Mouse (Mus musculus): Measurements from ENCODE around the gene Capzb.

The Capzb gene

GRCm38 (mm10) chr4:139241678-139242606 is 49.2 kb downstream of the Capzb start:
- DNase-seq, result peak; percentile 30

DNA sequence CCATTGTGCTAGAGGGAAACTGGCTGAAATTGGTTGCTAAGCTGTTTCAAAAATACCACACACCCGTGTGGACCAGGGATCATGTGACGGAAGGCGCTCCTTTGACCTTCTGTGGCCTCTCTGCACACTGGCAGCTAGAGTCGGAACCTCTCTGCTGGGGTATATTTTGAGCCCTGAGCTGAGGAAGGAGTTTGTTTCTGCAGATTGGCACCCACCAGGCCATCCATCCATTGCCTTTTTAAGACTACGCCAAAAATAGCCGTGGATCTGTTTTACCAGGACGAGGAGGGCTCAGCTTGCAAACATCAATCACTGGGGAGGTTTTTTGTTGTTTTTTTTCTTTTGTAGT is 49.9 kb downstream of the Capzb start:
- DNase-seq, result no peak

DNA sequence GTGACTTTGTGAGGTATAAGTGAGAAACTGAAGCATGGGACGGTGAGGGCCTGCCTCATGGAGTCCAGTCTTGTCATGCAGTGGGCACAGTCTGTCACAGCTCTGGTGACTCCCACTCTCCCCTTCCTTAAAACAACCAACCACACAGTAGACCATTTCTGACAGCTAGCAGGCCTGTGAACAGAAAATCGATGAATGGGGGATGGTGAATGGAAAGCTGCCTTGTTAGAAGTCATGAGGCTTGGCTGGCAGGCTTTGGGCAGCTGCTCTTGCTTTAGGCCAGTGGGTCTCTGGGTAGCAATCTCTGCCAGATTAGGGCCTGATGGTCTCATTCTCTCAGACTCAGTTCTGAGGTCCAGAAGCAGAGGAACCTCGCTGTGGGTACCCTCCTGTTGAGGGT is 51.5 kb downstream of the Capzb start:
- DNase-seq, result no peak

GRCm38 (mm10) chr4:139244766-139245165 is 52.1 kb downstream of the Capzb start:
- no peak for DNase-seq

GRCm38 (mm10) chr4:139245534-139245933 is 52.8 kb downstream of the Capzb start:
- no peak for DNase-seq

GRCm38 (mm10) chr4:139246130-139246877 is 53.6 kb downstream of the Capzb start:
- no peak for DNase-seq

- no peak for DNase-seq
These were observed 55.3 kb downstream of the Capzb start for GRCm38 (mm10) chr4:139247966-139248365.

DNA sequence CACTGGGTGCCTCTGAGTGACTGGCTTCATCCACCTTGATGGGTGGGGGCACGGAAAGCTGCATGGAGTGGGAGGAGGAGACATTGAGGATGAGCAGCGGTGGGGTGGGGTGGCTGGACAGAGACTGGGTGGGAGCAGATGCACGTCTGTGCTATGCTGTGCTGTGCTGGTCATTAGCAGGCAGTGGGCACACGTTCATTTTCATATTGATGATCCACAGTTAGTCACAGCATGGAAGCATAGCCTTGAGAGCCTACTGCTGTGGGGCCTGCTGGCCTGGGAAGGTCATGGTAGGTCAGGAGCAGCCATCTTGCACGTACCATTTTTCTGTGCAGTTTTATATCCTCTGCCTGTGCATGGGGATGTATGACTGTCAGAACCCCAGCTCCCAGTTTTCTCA is 56.0 kb downstream of the Capzb start:
- DNase-seq, result no peak

DNA sequence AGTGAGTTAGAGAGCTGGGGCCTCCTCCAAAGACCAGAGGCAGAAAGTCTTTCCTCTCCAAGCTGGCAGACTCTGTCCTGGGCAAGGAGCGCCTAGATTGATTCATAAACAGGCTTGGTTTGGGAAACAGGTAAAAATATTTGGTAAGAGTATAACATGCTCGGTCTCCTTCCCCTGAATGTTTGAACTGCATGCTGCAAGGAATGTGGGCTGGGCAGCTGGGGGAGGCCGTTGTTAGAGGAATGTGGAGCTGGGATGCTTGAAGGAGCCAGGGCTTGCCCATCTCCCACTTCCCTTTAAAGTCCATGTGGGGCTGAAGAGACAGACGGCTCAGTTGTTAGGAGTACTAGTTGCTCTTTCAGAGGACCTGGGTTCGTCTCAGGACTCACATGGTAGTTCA is 57.3 kb downstream of the Capzb start:
- no peak for DNase-seq

- no peak for DNase-seq
These were observed 58.2 kb downstream of the Capzb start for GRCm38 (mm10) chr4:139250886-139251285.

GRCm38 (mm10) chr4:139252051-139252760 is 59.5 kb downstream of the Capzb start:
- DNase-seq, result peak; percentile 86

DNA sequence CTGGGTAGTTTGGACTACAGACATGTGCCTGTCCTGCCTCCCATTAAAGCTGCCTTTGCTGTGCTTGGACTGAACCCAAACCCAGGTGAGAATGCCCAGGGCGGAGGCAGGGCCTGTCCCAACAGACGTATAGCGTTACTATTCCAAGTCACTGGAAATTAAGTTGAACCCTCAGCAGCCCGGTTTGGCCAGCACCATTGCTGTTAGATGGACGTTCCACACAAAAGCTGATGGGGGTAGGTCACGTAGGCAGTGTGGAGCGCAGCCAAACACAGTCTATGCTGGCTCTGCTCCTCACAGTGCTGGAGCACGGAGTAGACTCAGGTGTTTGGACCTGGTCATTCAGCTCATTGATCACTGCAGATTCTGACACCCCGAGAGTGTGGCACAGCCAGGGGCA is 60.5 kb downstream of the Capzb start:
- no peak for DNase-seq

GRCm38 (mm10) chr4:139256146-139256545 is 63.4 kb downstream of the Capzb start:
- no peak for DNase-seq

DNA sequence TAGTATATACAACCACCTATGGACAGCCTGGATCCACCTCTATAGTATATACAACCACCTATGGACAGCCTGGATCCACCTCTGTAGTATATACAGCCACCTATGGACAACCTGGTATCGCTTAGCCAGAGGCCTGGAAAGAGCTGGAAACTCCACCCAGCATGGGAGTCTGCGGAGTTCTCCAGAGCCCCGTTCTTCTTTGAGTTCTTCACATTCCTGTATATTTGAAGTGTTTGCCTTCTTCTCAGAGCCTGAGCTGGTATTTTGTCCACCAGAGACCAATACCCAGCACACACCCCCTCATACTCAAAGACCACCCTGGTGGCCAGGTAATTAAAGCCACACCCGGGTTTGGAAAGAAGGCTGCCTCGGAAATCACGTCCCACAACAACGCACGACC is 64.0 kb downstream of the Capzb start:
- DNase-seq, result no peak

DNA sequence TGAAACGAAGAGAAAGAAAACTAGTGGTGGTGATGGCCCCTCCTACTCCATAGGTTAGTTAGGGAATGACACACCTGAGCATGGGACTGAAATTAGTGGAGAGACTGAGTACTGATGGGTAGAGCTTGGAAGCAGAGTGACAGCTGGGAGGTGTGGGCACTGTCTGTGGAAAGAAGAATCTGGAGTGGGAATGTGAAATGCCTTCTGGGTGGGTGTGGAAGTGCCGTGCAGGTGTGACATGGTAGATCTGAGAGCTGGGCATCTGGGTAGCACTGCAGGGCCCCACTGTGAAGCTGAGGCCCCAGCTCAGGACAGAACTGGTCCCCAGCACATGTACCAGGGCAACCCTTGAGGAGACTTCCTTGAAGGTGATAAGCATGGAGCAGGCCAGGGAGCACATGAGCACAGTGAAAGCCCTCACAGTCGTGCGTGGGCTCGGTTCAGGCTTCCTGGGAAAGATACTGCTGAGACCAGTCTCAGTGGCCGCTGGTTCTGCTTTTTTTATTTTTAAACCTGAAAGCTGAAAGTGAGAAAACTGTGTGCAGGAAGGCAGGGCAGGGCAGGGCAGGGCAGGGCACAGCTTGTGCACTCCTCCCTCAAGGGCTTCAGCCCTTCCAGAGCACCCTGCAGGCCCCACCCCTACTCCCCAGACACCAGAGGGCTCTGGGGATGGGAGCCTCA is 66.1 kb downstream of the Capzb start:
- no peak for DNase-seq

- DNase-seq, result no peak
These were observed 66.7 kb downstream of the Capzb start for GRCm38 (mm10) chr4:139259302-139259871.

DNA sequence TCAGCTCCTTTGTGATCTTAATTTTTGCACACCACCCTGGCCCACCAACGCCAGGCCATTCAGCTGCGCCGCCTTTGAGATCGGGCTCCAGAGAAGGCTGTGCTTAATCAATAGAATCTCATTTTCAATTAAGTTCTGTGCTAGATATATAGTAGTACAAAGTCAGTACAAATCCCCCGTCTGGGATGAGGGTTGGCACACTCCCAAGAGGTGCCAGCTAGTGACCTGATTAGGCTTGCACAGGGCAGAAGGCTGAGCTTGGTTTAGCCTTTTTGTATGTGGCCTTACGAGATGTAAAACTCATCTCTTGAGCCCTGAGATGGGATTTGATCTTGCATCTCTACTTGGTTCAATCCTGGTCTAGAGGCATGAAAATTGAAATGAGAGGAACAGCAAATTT is 70.3 kb downstream of the Capzb start:
- no peak for DNase-seq

- no peak for DNase-seq
These were observed 73.2 kb downstream of the Capzb start for GRCm38 (mm10) chr4:139265783-139266499.

GRCm38 (mm10) chr4:139266500-139266865 is 73.8 kb downstream of the Capzb start:
- DNase-seq, result no peak

- no peak for DNase-seq
These were observed 74.6 kb downstream of the Capzb start for GRCm38 (mm10) chr4:139267335-139267734.

- DNase-seq, result no peak
These were observed 75.5 kb downstream of the Capzb start for GRCm38 (mm10) chr4:139268242-139268641.

GRCm38 (mm10) chr4:139270168-139270567 is 77.5 kb downstream of the Capzb start:
- DNase-seq, result no peak
